Mouse (Mus musculus) G1E-ER4 (cell line): ENCODE measurements around the gene Dcun1d4. TPM values are rescaled to one million over a fixed set of nuclear protein-coding genes. Genes with fewer than 3 reads are reported as not detected.

Source experiments
- GATA1 ChIP-seq: IDR thresholded peaks from one replicate; pipeline ENCODE4 v1.8.0; 2012; ENCODE audit warnings: low read length, inconsistent platforms
- polyA plus RNA-seq: library from polyadenylated mRNA; stranded (reverse); fragments of >175 nt; gene quantifications from 2 replicates; pipeline ENCODE4 v1.2.3, GENCODE M21; 2012

Dcun1d4 gene
- polyA plus RNA-seq, 1 experiment, result 22.2 TPM

DNA sequence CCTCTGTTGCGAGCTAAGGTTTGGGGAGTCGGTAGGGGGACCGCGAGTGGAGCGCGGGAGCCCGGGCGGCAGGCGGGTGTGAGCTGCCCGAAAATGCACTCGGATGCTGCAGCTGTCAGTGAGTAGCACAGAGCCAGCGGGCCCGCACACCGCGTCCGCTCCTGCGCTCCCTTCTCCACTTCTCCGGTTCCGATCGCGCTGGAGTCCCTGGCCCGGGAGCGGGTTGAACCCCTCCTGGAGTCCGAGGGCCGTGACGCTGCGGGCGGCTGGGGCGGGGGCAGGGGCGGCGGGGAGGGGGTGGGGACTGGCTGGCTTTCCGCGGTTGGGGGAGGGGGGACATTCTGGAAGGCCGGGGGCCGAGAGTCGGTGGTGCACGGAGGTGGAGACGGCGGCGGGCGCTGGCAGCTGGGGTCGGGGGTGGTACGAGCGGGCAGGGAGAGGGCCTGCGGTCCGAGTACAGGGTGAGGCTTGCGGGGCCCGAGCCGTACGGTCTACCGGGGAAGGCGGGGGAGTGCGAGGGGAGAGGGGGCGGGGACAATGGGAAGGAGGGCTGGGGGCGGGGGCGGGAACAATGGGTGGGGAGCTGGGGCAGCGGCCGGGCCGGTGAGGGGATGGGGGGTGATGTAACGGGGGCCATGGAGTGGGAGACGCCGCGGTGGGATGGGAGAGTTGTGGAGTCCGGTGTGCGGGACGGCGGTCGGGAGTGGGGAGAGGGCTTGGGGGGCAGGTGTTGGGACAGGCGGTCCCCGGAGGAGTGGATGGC, 10.5 kb downstream of the Dcun1d4 start:
- no peak for TF ChIP-seq GATA1

DNA sequence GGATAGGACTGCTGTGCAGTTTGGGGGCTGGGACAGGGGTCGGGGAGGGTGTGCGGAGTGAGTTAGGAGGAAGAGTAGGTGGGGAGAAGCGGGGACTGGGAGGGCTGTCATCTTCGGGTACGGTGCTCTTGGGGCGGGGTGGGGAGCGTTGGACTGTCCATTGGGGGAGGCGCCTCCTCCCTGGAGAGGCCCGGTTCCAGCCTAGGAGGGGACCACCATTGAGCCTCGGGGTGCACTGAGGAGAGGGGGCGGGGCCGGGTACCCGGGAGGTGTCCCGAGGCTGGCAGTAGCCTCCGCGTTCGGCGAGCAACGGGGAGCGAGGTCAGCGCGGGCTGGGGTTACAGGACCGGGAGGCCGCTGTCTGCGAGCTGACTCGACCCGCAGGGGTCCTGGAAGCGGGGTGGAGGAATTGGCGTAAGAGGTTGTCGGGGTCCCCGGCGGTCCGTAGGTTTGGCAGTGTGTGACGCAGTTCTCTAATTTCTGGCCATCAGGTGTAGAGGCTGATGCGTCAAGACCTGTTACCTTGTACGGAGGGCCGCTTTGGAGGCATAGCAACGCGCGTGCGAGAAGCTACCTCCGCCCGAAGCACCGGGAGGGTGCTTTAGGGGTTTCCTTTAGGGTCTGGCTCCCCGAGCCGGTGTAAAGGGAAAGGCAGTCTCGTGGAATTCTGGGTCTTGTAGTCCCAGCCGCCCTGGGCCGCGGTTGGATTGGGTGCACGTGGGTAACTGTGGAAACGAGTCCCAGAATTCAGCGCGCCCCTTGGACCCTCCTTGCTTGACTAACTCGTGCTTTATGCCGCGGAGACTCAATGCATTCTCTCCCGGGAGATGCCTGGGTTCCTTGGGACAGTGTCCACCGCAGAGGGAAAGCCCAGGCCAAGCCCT, 11.3 kb downstream of the Dcun1d4 start:
- no peak for TF ChIP-seq GATA1

DNA sequence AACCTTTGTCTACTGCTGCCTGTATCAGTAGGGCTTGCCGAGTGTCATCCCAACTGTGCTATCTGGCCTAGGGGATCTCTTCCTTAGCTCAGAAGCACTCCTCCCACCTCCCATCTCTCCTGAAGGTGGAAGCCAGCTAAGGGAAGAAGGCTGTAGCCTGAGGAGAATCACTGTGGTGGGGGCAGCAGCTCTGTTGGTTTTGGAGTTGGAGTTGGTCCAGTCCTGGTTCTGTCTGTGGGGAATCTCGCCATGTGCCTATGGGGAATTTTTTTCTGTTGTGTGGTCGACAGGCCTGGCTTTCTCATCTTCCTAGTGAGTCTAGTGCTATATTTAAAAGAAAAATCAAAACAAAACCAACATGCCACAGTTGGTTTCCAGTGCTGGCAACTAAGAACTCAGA, 16.6 kb downstream of the Dcun1d4 start:
- no peak for TF ChIP-seq GATA1

DNA sequence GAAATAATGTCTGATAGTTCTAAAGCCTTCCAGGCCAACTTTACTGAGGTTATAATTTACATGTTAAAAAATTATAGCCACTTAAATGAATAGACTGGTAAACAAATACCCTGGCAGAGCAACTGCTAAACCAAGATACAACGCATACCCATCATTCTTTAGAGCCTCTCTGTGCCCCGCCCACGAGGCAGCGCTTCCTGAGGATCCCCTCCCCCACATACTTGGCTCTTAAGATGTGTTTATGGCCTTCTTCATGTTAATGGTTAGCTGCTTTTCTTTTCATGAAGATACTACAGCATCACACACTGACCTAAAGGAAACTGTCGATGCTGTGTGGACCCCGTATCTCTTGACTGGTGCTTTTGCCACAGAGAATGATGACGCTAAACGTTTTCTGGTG, 17.8 kb downstream of the Dcun1d4 start:
- no peak for TF ChIP-seq GATA1

DNA sequence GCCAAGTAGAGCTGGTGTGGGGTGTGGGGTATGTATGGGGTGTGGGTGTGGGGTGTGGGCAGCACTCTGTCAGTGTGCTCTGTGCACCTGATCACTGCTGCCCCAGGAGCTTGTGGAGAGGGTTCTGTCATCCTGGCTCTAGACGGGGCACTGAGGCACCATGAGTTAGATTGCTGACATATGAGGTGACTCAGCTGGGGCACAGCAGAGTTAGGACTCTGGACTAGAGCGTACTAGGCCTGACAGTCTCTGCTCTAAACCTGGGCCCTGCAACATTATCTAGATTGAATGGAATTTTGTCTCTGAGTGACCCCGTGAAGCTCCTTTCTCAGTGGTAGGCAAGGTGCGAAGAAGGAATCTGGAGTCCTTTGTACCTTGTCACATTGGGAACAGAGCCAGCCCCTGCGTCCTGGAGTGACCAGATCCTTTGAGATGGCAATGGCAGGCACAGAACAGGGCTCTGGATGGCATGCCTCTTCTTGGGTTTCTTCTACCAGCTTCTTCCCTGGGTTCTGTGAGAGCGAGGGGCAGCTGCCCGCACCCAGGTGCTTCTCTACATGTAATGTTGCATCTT, 20.2 kb downstream of the Dcun1d4 start:
- TF ChIP-seq GATA1, result no peak

DNA sequence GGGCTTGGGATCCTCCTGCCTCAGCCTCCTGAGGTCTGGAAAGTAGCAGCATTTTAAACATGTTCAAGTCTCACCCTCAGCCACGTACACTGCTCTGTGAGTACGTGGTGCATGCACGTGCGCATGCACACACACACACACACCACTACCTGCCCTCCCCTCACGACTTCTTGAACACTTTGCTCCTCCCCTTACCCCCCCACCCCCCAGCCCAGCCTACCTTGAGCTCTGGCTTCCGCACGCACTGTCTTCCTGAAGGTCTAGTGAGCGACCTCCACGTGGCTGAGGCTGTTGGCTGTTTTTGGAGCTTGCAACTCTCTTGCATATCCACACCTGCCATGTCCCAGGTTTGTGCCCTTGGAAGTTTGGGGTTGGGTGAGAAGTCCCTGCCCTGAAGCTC, 21.6 kb downstream of the Dcun1d4 start:
- TF ChIP-seq GATA1, result no peak

DNA sequence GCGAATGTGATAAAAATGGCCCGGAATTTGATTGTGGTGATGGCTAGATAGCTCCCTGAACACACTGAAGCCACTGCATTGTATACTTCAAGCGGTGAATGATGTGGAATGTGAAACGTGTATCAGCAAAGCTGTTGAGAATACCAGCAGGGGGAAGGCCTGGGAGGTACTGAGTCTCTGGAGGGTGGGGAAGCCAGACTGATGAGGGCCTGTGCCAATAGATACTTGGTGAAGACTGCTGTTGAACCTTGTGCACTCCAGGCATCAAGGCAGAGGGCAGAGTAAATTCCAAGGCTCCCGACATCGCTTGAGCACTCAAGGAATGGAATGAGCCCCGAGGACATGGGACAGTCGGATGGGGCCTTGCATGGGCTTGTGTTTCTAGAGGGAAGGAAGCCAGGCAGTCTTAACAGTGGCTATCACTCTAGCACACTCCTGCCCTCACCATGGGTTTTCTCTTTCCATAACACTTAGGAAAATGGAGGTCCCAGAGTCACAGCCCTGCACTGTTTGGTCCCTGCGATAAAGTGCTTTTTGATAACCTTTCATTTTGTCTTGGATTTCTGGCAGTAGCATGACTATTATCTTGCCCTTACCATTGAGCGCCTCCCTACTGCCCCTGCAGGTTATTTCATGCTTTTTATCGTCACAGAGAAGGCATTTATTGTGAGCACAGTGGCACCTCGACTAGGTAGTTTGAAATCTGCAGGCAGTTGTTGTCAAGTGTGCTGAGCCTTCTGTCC, 22.4 kb downstream of the Dcun1d4 start:
- TF ChIP-seq GATA1, result no peak

DNA sequence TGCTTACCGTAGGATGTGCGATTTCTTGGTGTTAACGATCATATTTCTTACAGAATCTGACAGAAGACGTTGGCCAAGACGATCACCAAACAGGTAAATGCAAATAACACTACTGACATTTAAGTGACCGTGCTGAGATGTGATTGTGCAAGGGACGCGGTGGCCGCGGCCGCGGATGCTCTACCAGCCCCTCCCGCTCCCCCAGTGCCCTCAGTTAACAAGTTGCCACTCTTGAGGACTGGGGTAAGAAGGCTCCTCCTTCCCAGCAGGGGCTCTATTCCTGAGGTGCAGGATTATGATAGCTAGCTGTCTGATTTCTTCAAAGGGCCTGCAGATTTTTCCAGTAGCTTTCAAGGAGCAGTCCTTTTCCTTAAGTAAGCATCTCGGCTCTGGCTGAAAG, 30.3 kb downstream of the Dcun1d4 start:
- TF ChIP-seq GATA1, result no peak

DNA sequence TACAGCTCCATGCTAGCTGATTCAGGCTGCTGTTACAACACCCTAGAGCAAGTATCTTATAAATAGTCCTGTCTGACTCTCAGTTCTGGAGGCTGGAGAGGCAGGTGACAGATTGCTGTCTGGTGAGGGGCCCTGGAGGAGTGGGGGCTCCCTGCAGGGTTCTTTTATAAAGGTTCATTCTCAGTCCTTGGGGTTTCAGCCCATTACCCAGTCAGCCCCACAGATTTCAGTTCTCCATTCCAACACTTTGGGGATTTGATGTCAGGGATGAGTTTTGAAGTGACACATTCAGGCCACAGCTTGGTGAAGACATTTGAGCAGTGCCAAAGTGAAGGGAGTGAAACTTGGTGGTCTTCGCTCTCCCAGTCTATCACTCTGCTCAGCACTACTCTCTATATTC, 31.4 kb downstream of the Dcun1d4 start:
- no peak for TF ChIP-seq GATA1

DNA sequence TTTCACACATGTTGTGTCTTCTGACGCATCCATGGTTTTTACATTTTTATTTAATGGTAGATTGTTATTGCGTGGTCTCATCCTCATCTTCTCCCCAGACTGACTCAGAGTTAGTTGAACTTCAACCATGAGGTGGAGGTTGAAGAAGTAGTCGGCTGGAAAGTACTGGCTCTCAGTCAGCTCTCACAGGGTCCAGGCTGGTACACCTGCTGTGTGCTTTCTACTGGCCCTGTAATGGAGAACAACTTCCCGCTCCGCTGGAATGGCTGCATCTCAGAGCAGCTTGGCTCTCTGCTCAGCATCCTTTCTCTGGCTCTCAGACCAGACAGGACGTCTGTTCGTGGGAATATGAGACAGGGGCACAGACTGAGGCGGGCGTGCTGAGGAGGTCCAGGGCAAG, 31.9 kb downstream of the Dcun1d4 start:
- TF ChIP-seq GATA1, result no peak

DNA sequence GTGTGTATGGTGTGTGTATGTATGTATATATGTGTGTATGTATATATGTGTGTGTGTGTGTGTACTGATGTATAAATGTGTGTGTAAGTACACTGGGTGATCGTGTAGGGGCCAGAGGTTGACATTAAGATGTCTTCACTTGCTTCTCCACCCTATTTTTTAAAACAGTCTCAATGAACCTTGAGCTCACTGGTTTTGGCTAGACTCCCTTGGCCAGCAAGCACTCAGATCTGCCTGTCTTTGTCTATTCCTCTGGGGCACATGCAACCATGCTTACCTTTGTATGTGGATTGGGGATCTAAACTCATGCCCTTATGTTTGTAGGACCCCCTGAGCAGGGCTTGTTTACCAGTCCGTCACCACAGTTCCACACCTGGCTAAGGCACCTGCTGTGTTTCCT, 33.4 kb downstream of the Dcun1d4 start:
- no peak for TF ChIP-seq GATA1

DNA sequence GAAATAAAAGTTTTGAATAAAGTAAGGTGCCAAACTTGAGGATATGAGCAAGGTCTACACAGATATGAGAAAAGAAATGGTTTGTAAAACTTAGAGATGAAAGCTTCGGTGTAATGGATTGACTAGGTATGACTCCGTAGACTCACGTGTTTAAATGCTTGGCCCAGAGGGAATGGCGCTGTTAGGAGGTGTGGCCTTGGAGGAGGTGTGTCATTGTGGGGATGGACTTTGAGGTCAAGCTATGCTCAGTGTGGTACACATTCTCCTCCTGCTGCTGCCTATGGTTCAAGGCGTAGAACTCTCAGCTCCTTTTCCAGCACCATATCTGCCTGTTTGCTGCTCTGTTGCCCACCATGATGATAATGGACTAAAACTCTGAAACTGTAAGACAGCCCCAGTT, 36.5 kb downstream of the Dcun1d4 start:
- TF ChIP-seq GATA1, result no peak

DNA sequence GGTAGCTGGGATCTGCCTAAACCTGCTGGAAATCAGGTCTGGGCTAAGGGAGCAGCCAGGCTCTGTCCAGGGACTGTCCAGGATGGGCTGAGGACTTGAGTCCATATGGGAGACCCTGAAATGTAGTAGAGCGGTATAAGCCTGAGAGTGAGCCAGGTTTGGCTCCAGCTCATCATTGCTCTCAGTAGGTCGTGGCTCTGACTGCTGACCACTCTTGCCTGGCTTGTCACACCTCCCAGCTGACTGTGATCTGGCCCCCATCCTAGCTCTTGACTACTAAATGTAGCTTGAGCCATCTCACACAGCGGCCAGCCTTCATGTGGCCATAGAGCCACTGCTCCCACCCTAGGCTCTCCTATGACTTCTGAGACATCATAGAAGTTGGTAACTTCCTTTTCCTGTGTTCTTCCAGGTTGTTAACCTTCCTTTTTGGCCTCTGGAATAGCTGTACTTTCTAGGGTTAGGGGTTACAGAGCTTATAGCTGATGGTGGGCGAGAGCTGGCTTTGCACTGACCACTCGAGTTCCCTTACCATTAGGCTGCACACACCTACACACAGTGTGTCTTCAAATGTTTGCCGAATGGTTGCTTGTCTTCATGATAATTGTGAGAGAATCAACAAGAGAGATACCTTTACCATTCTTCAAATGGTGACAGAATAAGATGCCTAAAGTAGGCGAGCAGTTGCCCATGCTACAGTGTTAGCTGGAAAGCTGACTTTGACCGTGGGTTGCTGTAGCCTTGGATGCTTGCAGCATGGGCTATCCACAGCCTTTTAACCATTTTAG, 37.8 kb downstream of the Dcun1d4 start:
- no peak for TF ChIP-seq GATA1

DNA sequence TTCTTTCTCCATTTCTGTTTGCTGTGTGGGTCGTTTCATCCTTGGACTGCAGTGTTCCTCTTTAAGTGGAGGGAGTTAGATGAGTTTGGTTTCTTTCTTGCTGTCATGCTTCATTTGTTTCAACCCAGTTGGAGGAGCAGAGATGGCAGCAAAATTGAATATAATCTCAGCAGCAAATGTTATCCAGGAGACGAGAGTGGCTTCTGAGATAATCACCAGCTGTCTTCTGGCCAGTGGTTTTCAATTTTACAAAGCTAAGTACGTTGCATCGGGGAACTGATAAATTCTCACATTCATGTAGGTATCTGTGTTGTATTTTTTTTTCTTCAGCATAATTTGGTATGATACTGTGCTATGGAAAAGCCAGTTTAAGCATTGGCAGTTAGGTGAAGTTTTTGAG, 40.0 kb downstream of the Dcun1d4 start:
- no peak for TF ChIP-seq GATA1

DNA sequence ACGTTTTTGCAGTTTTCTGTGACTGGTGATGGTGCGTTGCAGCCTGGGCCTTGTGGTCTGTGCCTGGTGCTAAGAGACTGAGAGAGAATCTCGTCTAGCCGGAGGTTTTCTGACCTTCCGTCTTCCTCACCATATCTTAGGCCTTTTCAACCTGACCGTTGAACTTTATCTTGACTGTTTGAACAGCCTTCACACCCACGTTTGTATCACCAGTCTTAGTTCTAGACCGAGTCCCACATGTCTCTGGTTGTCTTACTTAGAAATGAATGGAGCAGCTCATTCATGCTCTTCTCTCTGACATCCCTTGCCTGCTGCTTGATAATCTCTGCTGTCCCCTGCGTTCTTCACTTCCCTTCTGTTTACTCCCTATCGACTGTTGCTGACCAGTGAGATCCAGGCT, 42.4 kb downstream of the Dcun1d4 start:
- no peak for TF ChIP-seq GATA1
